Mouse (Mus musculus): ENCODE measurements around the gene Adra2c. TPM values are rescaled to one million over a fixed set of nuclear protein-coding genes. Genes with fewer than 3 reads are reported as not detected.

Adra2c gene
- polyA plus RNA-seq, 1 experiment from 2014 or later, result 0.06 TPM

GRCm38 (mm10) chr5:35314629-35315028, 36.5 kb downstream of the Adra2c start:
- Histone ChIP-seq H3K27me3 (ENCODE audit: control insufficient read depth, insufficient read depth, low read length) (no peaks in the 10 kb centered on the region; the same call in 1 of the 2 replicates), H3K9me3 (ENCODE audit: control insufficient read depth, low read length) (no peaks in the 10 kb centered on the region), H3K9ac (ENCODE audit: low read depth, low read length) (no peak overlapping the region), H3K4me2 (replicated peaks; ENCODE audit: low read depth, low read length) (no peak overlapping the region), H3K4me3 (ENCODE audit: low read depth, low read length) (no peak overlapping the region), H3K4me1 (replicated peaks; ENCODE audit: control insufficient read depth, insufficient read depth, low read length) (peaks cover 3% of the 10 kb centered on the region; the same call in 1 of the 2 replicates), H3K27ac (ENCODE audit: low read depth, low read length) (no peak overlapping the region), H3K36me3 (ENCODE audit: control insufficient read depth, insufficient read depth, low read length) (no peaks in the 10 kb centered on the region)
- ATAC-seq (ENCODE audit: low FRiP score) (peak; percentile 35; the same call in 1 of the 2 replicates), DNase-seq (ENCODE audit: low spot score) (no peak)
- 41% methylated on average over 3 of the region's 3 CpGs for WGBS

- no peak for ATAC-seq (ENCODE audit: low FRiP score)
- Histone ChIP-seq H3K9me3 (ENCODE audit: control insufficient read depth, low read length) (no peaks in the 10 kb centered on the region), H3K36me3 (ENCODE audit: control insufficient read depth, insufficient read depth, low read length) (no peaks in the 10 kb centered on the region), H3K27me3 (ENCODE audit: control insufficient read depth, insufficient read depth, low read length) (no peaks in the 10 kb centered on the region; the same call in 1 of the 2 replicates), H3K27ac (ENCODE audit: low read depth, low read length) (no peak overlapping the region), H3K9ac (ENCODE audit: low read depth, low read length) (no peak overlapping the region), H3K4me1 (replicated peaks; ENCODE audit: control insufficient read depth, insufficient read depth, low read length) (peaks cover 3% of the 10 kb centered on the region; the same call in 1 of the 2 replicates), H3K4me3 (ENCODE audit: low read depth, low read length) (no peak overlapping the region), H3K4me2 (replicated peaks; ENCODE audit: low read depth, low read length) (no peak overlapping the region)
- DNase-seq (ENCODE audit: low spot score), result no peak
- WGBS, result 76% methylated on average over 3 of the region's 3 CpGs
Measured at GRCm38 (mm10) chr5:35315204-35315603, 37.1 kb downstream of the Adra2c start.

- 72% methylated on average over 2 of the region's 2 CpGs for WGBS
Measured at GRCm38 (mm10) chr5:35320650-35321049, 42.5 kb downstream of the Adra2c start.

GRCm38 (mm10) chr5:35330822-35331221, 52.7 kb downstream of the Adra2c start:
- no peak overlapping the region for H3K9ac ChIP-seq (ENCODE audit: low read depth, low read length)
- no peaks in the 10 kb centered on the region for H3K36me3 ChIP-seq (ENCODE audit: control insufficient read depth, insufficient read depth, low read length)
- no peaks in the 10 kb centered on the region for H3K9me3 ChIP-seq (ENCODE audit: control insufficient read depth, low read length)
- no peak overlapping the region for H3K4me2 ChIP-seq (replicated peaks; ENCODE audit: low read depth, low read length)
- no peaks in the 10 kb centered on the region for H3K27me3 ChIP-seq (ENCODE audit: control insufficient read depth, insufficient read depth, low read length)
- no peak overlapping the region for H3K4me3 ChIP-seq (ENCODE audit: low read depth, low read length)
- no peaks in the 10 kb centered on the region for H3K4me1 ChIP-seq (replicated peaks; ENCODE audit: control insufficient read depth, insufficient read depth, low read length)
- WGBS, result 59% methylated on average over 4 of the region's 4 CpGs
- no peak for ATAC-seq (ENCODE audit: low FRiP score)
- DNase-seq (ENCODE audit: low spot score), result no peak
- no peak overlapping the region for H3K27ac ChIP-seq (ENCODE audit: low read depth, low read length)

More at GRCm38 (mm10) chr5:35320650-35321049, 42.5 kb downstream of the Adra2c start:
- Histone ChIP-seq H3K9me3 (ENCODE audit: control insufficient read depth, low read length) (no peaks in the 10 kb centered on the region), H3K9ac (ENCODE audit: low read depth, low read length) (no peak overlapping the region), H3K4me1 (replicated peaks; ENCODE audit: control insufficient read depth, insufficient read depth, low read length) (no peaks in the 10 kb centered on the region), H3K27me3 (ENCODE audit: control insufficient read depth, insufficient read depth, low read length) (no peaks in the 10 kb centered on the region), H3K4me2 (replicated peaks; ENCODE audit: low read depth, low read length) (no peak overlapping the region), H3K4me3 (ENCODE audit: low read depth, low read length) (no peak overlapping the region), H3K27ac (ENCODE audit: low read depth, low read length) (no peak overlapping the region), H3K36me3 (ENCODE audit: control insufficient read depth, insufficient read depth, low read length) (no peaks in the 10 kb centered on the region)
- no peak for ATAC-seq (ENCODE audit: low FRiP score)
- DNase-seq (ENCODE audit: low spot score), result no peak

Other genes with a start within 250 kb of the Adra2c start
- gene Hgfac, start 236.8 kb upstream of the Adra2c start, polyA plus RNA-seq (2014; fragmentation: Nextera tagmentation; extraction: Ambion mirVana), result 0.34 and 0.47 TPM in 2 replicates
- 0.11 TPM in 1 of 2 replicates, not detected in the other for gene Dok7, start 221.6 kb upstream of the Adra2c start, polyA plus RNA-seq (2014; fragmentation: Nextera tagmentation; extraction: Ambion mirVana)
- 104 TPM in 2 replicates for gene Lrpap1, start 172.6 kb upstream of the Adra2c start, polyA plus RNA-seq (2014; fragmentation: Nextera tagmentation; extraction: Ambion mirVana)
- gene Hmx1, start 110.8 kb downstream of the Adra2c start, polyA plus RNA-seq (2014; fragmentation: Nextera tagmentation; extraction: Ambion mirVana), result 6.1 and 6.9 TPM in 2 replicates
- 5.3 and 6.4 TPM in 2 replicates for gene Cpz, start 247.4 kb downstream of the Adra2c start, polyA plus RNA-seq (2014; fragmentation: Nextera tagmentation; extraction: Ambion mirVana)